Mouse (Mus musculus): ENCODE data around the gene B3gntl1. TPM values are rescaled to one million over a fixed set of nuclear protein-coding genes. Genes with fewer than 3 reads are reported as not detected.

The B3gntl1 gene
- total RNA-seq, 1 experiment from 2014 or later = 16.2 TPM

Other genes with a start within 250 kb of the B3gntl1 start
- 0.44 and 0.46 TPM in 2 replicates for gene Fn3k, start 238.2 kb downstream of the B3gntl1 start, total RNA-seq (2017)
- gene Tbcd, start 221.2 kb downstream of the B3gntl1 start, total RNA-seq (2017) = 46.9 and 57.8 TPM in 2 replicates
- gene Zfp750, start 153.8 kb downstream of the B3gntl1 start, total RNA-seq (2017) = not detected in 2 replicates
- gene Metrnl, start 28.4 kb upstream of the B3gntl1 start, total RNA-seq (2017) = 2.4 TPM in 1 of 2 replicates, not detected in the other
- gene Ptchd3, start 157.1 kb upstream of the B3gntl1 start, total RNA-seq (2017) = not detected in 2 replicates